Mouse (Mus musculus): ENCODE data around the gene Oser1.
"Not testable (repeated sequence)": the region's sequence is repeated elsewhere in the genome, so short reads cannot be mapped to it uniquely, and the experiment has no call there.

Gene Oser1

GRCm38 (mm10) chr2:163439488-163439887, 15.0 kb upstream of the Oser1 start:
- no peak for DNase-seq

- DNase-seq, result peak; percentile 27
Measured at GRCm38 (mm10) chr2:163438619-163439451, 14.3 kb upstream of the Oser1 start.

- DNase-seq, result no peak
Measured at GRCm38 (mm10) chr2:163438246-163438618, 13.7 kb upstream of the Oser1 start, which contains the start of gene Gdap1l1. Gdap1l1 (plus strand) TSS chr2:163438476.

- no peak for DNase-seq
Measured at GRCm38 (mm10) chr2:163437800-163438199, 13.3 kb upstream of the Oser1 start.

- DNase-seq, result no peak
Measured at GRCm38 (mm10) chr2:163433971-163434370, 9.5 kb upstream of the Oser1 start.

GRCm38 (mm10) chr2:163431289-163431688, 6.8 kb upstream of the Oser1 start:
- DNase-seq, result peak; percentile 38

- peak; percentile 63 for DNase-seq
Measured at GRCm38 (mm10) chr2:163428346-163429011, 4.0 kb upstream of the Oser1 start.

- DNase-seq, result peak; percentile 16
Measured at GRCm38 (mm10) chr2:163422895-163423660, 1.4 kb downstream of the Oser1 start.

GRCm38 (mm10) chr2:163420366-163420886, 4.1 kb downstream of the Oser1 start:
- DNase-seq, result peak; percentile 15

GRCm38 (mm10) chr2:163419346-163420045, 5.0 kb downstream of the Oser1 start:
- peak; percentile 99 for DNase-seq

GRCm38 (mm10) chr2:163418841-163419345, 5.6 kb downstream of the Oser1 start:
- DNase-seq, result peak; percentile 45

- no peak for DNase-seq
Measured at GRCm38 (mm10) chr2:163417830-163418229, 6.7 kb downstream of the Oser1 start.

GRCm38 (mm10) chr2:163417026-163417425, 7.5 kb downstream of the Oser1 start:
- DNase-seq, result no peak

GRCm38 (mm10) chr2:163412846-163413590, 11.5 kb downstream of the Oser1 start:
- DNase-seq, result no peak

GRCm38 (mm10) chr2:163412419-163412818, 12.1 kb downstream of the Oser1 start:
- DNase-seq, result no peak

GRCm38 (mm10) chr2:163411840-163412239, 12.7 kb downstream of the Oser1 start:
- no peak for DNase-seq

GRCm38 (mm10) chr2:163411344-163411743, 13.2 kb downstream of the Oser1 start:
- not testable (repeated sequence) for DNase-seq

- no peak for DNase-seq
Measured at GRCm38 (mm10) chr2:163410211-163410610, 14.3 kb downstream of the Oser1 start.

- no peak for DNase-seq
Measured at GRCm38 (mm10) chr2:163404037-163404815, 20.3 kb downstream of the Oser1 start.

- peak; percentile 95 for DNase-seq
Measured at GRCm38 (mm10) chr2:163401221-163401620, 23.3 kb downstream of the Oser1 start.

- no peak for DNase-seq
Measured at GRCm38 (mm10) chr2:163399222-163399621, 25.3 kb downstream of the Oser1 start.

Measured in lung, postnatal 36 days (tissue).